Mouse (Mus musculus) cerebellum, adult 9-10 months (tissue): ENCODE results near the gene Nfe2.

Experiments
- DNase-seq: peaks from one replicate; pipeline ENCODE4 v3.0.0; 2022

Gene Nfe2

GRCm38 (mm10) chr15:103205156-103205555, 53.0 kb downstream of the Nfe2 start:
- DNase-seq, result no peak

- DNase-seq, result no peak
These were observed 56.0 kb downstream of the Nfe2 start for GRCm38 (mm10) chr15:103202088-103202793.
